Mouse (Mus musculus): ENCODE measurements around the gene Cngb1.

- TF ChIP-seq CHD1 (IDR thresholded peaks at IDR 0.05; ENCODE audit: low read depth, low read length) (no peak), POLR2A (IDR thresholded peaks at IDR 0.05; ENCODE audit: control insufficient read depth in 1 of 2, insufficient read depth in 1 of 2, low read depth in 1 of 2, low read length in 2 of 2, poor library complexity in 1 of 2) (no peak), CTCF (IDR thresholded peaks at IDR 0.05 in 2 of 3, conservative IDR thresholded peaks at IDR 0.05 in 1 of 3; ENCODE audit: control insufficient read depth in 1 of 3, insufficient read depth in 1 of 3, low read depth in 2 of 3, low read length in 3 of 3, poor library complexity in 1 of 3, severe bottlenecking in 1 of 3) (no peak), CHD2 (IDR thresholded peaks at IDR 0.05; ENCODE audit: low read length) (no peak), TBP (IDR thresholded peaks at IDR 0.05; ENCODE audit: low read depth, low read length) (no peak), MAX (IDR thresholded peaks at IDR 0.05; ENCODE audit: low read length) (no peak), E2F4 (IDR thresholded peaks at IDR 0.05; ENCODE audit: borderline replicate concordance, low read depth, low read length) (no peak)
Observed at GRCm38 (mm10) chr8:95336363-95336762, 30.0 kb upstream of the Cngb1 start.
